Mouse (Mus musculus): ENCODE data around the gene Syt12. TPM values are rescaled to one million over a fixed set of nuclear protein-coding genes. Genes with fewer than 3 reads are reported as not detected.

The Syt12 gene
- total RNA-seq (2022) = 10 to 100 TPM; 37.0 to 40.8 (median 38.8) TPM

DNA sequence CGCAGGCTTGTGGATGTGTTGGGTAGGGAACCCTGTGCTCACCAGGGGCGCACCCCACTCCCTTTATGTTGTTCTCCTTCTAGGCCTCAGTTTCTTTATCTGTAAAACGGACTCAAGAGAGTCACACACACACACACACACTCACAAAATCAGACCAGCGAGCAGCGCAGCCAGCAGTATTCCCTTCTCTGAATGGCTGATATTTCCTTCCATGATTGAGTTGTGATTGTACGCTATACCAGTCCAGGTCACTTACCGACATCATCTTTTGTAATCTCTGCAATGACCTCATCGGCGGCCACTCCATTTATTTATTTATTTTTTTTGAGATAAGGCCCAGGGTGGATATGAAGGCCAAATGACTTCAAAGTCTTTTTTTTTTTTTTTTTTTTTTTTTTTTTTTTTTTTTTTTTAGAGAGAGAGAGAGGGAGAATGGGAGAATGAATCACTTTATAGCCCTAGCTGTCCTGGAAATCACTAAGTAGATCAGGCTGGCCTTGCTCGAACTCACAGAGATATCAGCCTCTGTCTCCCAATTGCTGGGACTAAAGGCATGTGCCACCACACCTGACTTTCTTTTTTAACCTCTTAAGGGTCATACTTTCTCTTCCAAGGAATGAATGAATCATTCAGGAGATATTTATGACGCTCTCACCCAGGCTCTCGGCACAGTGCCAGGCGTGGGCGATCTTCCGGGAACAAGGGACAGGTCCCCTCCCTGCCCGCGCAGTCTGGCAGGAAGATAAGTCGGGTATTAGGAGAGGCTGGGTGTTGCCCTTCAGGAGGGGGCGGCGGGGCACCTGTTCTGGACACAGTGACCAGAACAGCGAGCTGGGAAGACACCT lies at the start of gene Syt12:
TSS of gene Syt12 (minus strand) at position 103 of the 845 bp plus-strand sequence.
- DNase-seq (ENCODE audit: low spot score in 2 of 2) = peak; percentile 64 to 72

DNA sequence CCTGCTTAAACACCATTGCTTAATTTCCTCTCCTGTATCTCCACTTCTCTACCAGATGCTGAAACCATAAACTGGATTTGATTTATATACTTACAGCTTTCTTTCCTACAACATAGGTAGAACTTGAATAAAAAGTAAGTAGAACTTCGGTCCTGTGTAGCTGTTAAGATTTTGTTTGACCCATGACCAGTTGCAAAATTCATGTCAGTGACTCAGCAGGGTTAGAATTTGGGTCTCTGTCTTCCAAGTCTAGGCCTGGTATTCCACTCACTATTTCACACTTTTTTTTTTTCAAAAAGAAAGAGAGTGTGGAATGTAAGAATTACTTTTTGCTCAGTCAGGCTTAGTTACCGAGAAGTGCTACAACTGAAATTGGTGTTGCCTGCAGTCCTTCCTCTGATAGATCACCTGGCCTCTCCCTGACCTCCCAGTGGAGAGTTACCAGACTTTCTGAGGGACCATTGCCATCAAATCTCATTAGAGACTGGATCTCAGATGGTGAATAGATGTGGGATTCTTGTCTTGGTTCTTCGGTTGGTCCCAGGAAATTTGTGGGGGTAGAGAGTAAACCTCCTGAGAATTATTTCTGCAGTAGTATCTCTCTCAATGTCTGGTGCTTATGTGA lies 44.3 kb upstream of the Syt12 start:
- DNase-seq (ENCODE audit: low spot score in 2 of 2) = no peak

DNA sequence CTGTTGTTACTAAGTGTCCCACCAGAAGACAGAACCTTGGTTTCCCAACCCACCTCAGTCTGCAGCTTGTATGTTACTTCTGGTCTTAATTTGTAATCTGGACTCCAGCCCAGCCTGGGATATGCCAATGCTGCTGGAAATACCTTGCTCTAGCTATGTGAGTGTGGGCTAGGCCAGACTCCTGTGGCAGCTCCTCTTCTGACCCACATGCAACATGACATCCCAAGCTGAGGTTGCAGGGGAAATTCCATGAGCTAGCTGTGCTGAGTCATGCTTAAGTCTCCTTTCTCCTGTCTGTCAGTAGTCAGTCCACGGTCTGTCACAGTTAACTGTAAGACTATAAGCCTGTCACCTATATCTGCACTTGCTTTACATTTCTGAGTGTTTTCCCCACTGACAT lies 40.2 kb upstream of the Syt12 start:
- no peak for DNase-seq (ENCODE audit: low spot score in 2 of 2)

DNA sequence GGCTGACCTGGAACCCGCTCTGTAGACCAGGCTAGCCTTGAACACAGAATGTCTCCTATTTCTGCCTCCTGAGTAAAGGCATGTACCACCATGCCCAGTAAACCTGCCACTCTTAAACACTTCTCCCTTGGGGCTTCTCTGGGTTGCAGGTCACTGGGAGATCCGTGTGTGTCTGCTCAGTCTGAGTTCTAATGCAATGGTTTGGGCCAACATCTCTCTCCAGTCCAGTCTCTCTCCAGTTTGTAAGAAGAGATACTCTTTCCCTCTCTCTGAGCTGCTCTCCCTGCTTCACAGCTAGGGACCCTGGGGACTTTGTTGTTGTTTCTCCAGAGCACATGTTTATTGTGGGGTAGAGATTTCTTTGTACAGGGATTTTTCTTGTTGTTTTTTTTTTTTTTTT lies 39.0 kb upstream of the Syt12 start:
- no peak for DNase-seq (ENCODE audit: low spot score in 2 of 2)

DNA sequence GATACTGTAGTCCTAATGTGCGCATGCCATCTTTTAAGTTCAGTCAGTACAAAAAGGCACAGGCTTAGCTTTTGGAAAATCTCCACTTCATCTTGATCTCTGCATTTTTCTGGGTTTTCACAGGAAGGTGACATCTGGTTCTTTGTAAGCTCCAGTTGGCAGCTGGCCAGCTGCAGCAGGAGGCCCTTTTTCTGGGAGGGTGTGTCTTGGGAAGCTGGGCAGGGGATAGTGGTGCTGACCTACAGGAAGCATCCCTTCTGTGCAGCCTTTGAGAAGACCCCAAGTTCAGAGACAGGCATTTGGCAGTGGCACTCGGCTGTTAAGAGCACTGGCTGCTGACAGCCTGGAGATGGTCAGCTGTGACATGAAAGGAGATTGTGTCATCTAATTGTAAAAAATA lies 38.5 kb upstream of the Syt12 start:
- no peak for DNase-seq (ENCODE audit: low spot score in 2 of 2)

DNA sequence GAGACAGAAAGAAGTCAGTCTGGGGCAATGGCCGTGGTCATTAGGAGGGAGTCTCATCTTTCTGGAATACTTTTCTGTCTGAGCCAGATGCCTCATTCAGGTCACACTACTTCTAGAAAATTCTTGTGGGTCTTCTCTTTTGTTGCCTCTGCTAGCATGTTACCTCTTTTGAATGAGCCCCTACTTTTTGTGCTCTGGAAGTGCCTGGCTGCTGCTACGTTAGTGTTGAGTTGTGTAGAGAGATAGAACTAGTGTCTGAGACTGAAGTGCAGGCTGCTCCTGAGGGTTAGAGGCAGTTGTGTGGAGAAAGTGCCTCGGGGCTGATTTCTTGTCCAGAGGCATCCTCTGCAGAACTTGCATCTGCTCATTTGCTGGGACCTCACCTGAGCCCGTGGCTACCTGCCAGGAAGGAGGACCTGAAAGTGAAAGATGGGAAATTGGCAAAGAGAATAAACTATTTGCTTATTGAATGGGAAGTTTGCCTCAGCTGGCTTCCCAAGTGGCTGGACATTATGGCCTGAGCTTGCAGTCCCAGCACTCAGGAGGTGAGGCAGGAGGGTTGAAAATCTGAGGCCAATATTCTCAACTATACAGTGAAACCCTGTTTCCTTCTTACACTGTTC lies 36.1 kb upstream of the Syt12 start:
- no peak for DNase-seq (ENCODE audit: low spot score in 2 of 2)

DNA sequence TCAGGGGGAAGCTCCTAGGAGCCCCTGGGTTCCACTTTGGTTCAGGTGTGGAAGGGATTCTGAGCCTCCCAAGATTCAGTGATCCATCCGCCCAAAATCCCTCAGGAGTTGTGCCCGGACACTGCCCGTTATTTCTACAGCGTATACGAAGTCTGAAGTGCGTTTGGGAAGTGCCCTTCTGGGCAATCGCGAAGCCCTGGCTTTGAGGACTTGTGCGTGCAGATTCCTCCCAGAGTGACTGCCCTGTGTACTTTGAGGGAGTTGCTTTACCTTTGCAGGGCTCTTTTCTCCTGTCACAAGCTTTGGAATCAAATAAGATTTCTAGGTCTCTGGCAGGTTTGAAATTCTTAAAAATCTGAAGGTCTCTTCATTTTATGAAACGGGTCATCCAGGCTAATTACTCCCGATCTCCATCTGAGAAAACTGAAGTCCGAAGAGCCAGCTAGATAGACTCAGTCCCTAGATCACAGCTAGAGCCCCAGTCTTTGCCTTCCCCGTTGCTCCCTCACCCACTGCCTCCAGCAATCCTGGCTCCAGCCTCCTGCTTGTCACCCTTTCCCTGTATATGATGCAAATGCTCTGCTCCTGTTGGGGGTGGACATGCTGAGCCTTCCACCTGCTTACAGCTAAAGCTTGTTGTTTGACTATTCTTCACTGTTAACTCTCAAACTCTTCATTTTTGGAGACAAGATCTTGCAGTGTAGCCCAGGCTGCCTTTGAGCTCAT lies 34.0 kb upstream of the Syt12 start:
- no peak for DNase-seq (ENCODE audit: low spot score in 2 of 2)

DNA sequence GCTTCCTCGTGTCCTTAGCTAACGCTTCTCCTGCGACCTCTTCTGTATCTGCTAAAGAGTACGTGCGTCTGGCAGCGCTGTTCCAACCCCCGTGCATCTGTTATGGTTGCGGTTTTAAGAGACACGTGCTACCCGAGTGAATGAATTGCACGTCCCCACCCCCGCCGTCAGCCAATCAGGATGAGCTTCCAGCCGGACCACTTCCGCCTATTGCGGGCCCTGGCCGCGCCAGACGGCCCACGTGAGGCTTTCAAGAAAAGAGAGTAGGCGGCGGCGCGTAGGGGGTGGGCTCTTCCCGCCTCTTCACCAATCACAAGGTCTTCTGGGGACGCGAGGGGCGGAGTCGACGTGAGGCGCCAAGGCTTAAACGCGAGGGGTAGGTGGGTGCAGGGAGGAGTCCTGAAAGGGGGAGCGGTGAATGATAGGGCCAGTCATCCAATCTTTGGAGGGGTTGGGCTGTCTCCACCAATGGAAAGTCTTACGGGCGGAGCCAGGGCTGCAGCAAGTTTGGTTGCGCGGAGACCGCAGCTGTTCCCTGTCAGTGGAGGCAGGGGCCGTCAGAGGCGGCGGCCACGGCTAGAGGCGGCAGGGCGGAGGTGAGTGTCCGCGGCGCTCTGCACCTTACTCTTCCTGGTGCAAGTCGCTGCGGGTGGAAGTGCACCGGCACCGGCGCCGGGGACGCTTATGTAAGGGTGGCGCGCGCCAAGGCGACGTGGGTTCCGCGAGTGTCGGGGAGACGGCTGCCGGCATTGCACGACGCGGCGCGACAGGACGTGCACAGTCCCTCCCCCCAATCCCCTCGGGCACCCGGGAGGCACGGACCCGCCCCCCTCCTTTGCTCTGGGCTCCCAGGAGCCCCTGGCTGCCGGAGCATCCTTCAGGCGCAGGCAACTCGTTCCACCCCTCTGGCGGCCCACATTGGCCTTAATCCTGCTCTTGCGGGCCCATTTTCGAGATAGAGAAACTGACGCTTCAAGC lies 33.0 kb upstream of the Syt12 start, which contains the start of gene Pcx:
TSS of gene Pcx (plus strand) at position 487 of the 978 bp plus-strand sequence.
- peak; percentile 95 to 99 for DNase-seq (ENCODE audit: low spot score in 2 of 2)

DNA sequence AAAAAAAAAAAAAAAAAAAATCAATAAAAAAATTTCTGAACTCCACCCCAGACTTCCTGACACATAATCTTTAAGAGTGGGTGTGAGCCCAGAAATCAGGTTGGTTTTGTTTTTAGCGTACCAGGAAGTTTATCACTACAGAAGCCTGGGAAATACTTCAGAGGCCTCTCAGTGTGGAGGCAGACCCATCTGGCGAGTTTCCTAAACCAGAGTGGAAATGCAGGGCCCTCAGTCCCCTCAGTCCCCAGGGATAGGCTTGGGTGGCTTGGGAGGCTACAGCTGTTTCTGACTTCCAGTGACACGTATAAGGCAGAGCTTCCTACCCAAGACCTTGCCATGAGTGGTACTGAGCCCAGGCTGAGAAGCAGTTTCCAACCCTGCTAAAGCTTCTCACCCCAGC lies 30.5 kb upstream of the Syt12 start:
- no peak for DNase-seq (ENCODE audit: low spot score in 2 of 2)

DNA sequence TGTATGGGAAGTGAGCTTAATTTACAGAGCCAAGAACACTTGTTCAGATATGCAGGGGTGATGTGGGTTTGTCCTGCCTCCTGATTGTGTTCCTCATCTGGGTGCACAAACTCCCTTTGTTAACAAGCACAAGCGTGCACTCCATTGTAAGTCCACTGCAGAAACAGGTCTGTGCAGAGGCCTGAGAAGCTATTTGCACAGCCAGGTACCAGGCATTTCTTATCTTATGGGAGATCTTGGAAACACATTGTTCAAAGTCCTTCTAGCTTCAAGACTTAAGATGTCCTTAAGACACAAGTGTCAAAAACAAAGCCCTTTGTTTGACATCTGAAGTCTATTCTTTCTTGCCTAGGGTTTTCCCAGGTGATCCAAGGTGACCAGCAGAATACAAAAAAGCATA lies 27.6 kb upstream of the Syt12 start:
- no peak for DNase-seq (ENCODE audit: low spot score in 2 of 2)

DNA sequence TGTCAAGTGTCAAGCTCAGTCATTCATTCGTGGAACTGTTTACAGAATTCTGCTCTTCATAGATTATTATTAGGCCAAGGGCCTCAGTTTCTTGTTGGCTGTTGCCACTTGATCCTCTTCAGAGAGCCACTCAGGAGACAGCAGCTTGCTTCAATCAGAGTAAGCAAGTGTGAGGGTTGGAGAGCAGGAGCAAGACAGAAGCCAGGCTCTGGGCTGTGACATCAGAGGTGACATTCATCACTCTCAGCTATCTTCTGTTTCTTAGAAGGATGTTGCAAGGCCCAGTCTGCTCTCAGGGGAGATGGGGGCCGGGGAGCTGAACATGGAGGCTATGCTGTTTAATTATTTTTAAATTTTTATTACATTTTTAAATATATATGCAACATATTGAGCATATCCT lies 25.5 kb upstream of the Syt12 start:
- no peak for DNase-seq (ENCODE audit: low spot score in 2 of 2)

DNA sequence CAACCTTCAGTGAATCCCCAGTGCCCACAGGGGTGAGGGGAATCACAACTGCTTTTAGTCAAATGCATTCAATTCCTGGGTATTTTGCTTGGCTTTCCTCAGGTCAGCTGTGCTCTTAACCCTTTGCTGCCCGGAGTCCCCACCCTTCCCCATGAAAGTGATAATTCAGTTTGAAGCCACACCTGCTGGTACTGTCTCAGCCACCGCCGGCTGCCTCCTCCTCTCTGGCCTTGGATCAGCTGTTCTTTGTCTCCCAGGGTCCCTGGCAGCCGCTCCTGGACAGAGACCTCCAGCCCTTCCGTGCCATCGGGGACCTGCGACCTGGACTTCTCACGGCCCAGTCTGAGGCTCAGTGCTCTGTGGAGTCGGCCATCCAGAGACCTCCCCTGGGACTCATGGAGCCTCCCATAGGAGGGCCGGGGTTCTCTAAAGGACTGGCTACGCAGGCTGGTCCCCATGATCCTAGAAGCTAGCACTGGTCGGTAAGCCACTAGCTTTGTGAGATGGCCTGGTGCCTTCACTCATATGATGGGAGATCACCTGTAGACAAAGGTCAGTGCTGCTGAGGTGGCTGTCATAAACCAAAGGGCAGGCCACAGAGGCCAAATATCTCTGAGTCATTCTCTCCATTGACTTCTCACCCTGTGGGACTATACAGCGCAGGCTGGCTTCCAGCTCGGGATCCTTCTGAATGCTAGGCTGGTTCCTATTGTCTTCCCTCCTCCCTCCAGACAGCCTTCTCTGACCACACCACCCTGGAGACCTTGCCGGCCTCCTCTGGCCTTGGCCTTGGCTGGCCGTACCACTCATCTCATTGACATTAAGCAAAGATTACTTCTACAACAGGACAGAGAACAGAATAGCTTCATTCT lies 21.1 kb upstream of the Syt12 start, which contains the start of gene 2010003K11Rik:
TSS of gene 2010003K11Rik (minus strand) at position 522 of the 872 bp plus-strand sequence.
- DNase-seq (ENCODE audit: low spot score in 2 of 2) = no peak

DNA sequence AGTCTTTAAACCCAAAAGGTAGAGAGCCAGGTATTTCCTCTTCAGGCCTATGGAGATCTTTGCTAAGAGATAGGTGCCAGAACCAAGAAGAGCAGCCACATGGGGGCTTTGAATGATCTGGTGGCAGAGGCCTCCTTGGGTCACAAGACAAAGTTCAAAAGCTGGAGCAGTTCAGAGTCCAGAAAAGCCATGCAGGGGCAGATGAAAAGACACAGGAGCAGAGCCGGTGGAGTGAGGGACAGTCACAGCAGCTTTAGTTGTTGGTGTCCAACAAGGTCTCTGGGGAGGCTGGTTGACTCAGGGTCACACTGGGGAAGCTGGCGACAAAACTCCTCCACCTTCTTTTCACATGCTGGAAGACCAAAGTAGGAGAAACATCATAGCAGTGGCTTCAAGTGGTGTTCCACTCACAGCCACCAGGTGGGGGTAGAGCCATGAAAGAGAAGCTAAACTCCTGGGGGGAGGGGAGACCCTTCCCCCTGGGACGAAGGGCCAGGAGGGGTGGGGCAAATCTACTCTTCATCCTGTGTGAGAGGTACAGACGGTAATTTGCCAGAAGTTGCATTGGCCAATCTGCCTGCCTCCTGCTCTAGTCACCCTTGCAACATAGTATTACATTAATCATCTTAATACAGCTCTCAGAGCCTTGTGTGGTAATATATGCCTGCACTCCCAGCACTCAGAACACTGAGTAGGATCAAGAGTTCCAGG lies 20.2 kb upstream of the Syt12 start:
- DNase-seq (ENCODE audit: low spot score in 2 of 2) = peak in 1 of 2 experiments; percentile 68

DNA sequence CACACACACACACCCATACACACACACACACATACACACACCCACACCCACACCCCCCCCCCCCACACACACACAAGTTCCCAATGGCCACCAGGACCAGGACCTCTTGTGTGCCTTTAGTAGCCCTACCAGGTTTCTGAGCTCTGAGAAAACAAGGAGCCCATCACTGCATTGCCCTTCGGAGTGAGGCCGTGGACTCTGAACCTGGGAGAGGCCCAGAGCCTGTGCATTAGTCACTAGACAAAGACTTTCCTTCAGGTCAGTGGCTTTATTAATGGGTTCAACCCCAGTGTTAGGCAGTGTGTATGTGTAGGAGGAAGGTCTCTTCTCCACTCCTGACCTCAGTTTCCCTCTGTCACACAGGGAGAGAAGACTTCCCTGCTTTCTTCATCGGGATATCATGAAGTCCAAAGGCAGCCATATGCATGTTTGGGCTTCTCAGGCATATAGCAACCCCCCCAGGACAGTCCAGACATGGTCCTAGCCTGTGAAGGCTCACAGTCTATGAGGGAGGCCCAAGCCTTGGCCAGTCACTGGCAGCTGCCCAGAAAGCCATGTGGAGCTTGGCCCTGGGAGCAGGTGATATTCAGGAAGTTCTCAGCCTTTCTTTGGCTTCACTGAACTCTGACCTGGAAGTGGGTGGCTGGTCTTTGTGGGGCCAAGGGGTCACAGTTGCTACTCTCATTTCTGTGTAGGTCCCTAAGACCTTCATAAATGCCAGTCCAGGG lies 19.5 kb upstream of the Syt12 start:
- no peak for DNase-seq (ENCODE audit: low spot score in 2 of 2)

DNA sequence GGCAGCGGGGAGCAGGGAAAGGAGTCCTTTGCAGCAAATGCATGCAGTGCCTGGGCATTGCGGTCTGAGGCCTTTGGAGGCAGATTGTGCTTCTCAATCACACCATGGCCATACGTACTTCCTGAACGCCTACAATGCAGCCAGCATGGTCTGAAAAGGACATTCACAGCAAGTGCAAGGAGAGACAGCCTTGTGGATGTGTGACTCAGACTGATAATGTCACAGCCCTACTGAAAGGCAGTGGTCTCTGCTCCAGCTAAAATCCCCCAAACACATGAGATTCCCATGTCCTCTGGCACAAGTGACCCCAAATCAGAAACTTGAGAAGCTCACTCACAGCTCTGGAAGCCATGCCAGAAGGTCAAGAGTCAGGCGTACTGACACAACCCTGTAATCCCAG lies 18.6 kb upstream of the Syt12 start:
- no peak for DNase-seq (ENCODE audit: low spot score in 2 of 2)

DNA sequence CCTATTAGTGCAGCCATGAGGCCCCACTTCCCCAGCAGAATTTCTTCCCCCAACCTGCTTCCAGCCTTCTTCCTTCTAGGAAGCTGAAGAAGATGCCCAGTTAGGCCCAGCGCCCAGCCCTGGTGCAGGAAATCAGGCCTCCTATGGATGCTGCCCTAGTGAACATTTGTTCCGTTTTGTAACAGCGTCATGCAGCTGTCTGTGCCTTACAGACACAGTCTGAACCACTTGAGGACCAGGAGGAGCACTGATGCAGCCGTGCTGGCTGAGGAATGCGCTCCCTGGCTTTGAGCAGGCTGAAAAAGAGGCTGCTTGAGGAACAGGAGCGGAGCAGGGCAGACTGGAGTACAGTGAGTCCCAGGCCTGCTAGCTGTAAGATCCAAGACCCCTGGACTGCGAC lies 17.5 kb upstream of the Syt12 start:
- no peak for DNase-seq (ENCODE audit: low spot score in 2 of 2)

DNA sequence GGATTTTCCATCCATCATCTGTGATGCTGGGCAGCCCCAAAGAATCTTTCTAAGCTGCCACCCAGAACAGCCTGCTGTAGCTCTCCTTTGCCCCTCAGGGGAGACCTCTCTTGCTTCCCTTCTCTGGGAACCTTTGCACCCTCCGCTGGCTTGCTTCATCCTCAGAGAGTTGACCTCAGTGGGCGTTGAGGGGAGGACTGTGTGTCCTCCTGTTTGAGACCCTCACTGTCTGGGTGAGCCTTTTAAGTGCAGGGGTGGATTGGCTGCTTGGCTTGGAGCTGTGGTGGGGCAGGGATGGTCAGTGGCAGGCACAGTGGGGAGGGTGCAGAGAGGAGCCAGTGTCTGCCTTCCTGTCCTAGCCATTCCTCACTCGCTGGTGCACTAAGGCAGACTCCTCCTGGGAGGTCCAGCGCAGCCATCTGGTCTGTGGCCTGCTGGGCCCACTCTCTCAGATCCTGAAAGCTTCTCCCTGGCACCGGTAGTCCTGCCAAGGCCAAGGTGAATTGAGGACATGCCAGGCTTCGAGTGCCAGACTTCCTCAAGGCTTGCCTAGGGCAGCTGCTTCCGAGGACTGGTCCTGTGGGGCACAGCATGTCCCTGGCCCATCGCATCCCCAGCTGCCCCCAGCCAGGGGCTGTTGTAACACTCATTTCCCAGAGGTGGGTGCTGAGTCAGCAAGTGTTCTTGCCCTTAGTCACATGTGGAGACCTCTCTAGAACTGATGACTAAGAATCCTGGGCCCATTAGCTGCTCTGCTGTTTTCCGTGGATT lies 15.5 kb upstream of the Syt12 start:
- peak in 1 of 2 experiments; percentile 28 for DNase-seq (ENCODE audit: low spot score in 2 of 2)

All from left cerebral cortex, adult 8-10 months (tissue).